Mouse (Mus musculus) embryonic facial prominence, embryonic 10.5 days (tissue): Measurements from ENCODE around the gene Fshr. TPM values are rescaled to one million over a fixed set of nuclear protein-coding genes. Genes with fewer than 3 reads are reported as not detected.
A peak's percentile ranks its signal among the peaks of the same experiment; 100 is the strongest.

Source experiments
- DNase-seq: peaks from one replicate; pipeline ENCODE4 v3.0.0-alpha.2; 2017; ENCODE audit warnings: low spot score
- H3K27ac ChIP-seq: fragments of 300-500 bp; sonication (generic); replicated peaks from 2 replicates; pipeline ENCODE4 v1.5.1; 2016; ENCODE audit warnings: mild to moderate bottlenecking
- H3K27me3 ChIP-seq: fragments of 300-500 bp; sonication (generic); replicated peaks from 2 replicates; pipeline ENCODE4 v1.6.1; 2016; ENCODE audit warnings: low read depth, mild to moderate bottlenecking; ENCODE audit not compliant: poor library complexity, severe bottlenecking
- H3K36me3 ChIP-seq: fragments of 300-500 bp; sonication (generic); replicated peaks from 2 replicates; pipeline ENCODE4 v1.6.1; 2016; ENCODE audit warnings: mild to moderate bottlenecking, moderate library complexity
- H3K4me1 ChIP-seq: fragments of 300-500 bp; sonication (generic); 2 replicates; pipeline ENCODE4 v1.6.1; 2016
- H3K4me3 ChIP-seq: fragments of 300-500 bp; sonication (generic); 2 replicates; pipeline ENCODE4 v1.5.1; 2016; ENCODE audit warnings: mild to moderate bottlenecking, moderate library complexity
- H3K9me3 ChIP-seq: fragments of 300-500 bp; sonication (generic); 2 replicates; pipeline ENCODE4 v1.6.1; 2016; ENCODE audit warnings: mild to moderate bottlenecking
- WGBS: fragments of 180-500 bp; shearing (Covaris S2); methylation state at CpG from one replicate; pipeline ENCODE4 v1.1.7; 2016; 5-methylcytosine and 5-hydroxymethylcytosine counted together
- polyA plus RNA-seq: library from polyadenylated mRNA; unstranded; fragments of >200 nt; fragmentation: Nextera tagmentation; extraction: Ambion mirVana; gene quantifications from 2 replicates; pipeline ENCODE4 v1.2.1, GENCODE M21; 2016

The Fshr gene
- polyA plus RNA-seq, 1 experiment from 2014 or later, result not detected

DNA sequence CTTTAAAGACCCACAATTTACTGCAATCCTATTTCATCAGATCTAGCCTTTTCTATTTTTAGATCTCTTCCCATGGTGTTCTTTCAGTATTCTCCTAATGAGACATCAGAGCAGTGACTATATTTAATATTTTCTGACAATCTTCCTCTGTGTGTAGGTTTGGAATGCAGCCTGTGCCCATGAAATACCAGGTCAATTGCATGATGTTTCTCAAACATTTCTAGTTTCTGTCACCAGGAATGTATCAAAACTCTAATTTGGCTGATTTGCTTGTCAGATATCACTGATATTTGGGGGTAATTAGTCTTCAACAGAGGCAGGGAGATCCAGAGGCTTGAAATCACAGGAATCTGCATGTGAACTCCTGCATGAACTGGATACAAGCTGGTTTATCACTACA lies 186.8 kb downstream of the Fshr start:
- Histone ChIP-seq H3K36me3 (no peaks in the 10 kb centered on the region), H3K27me3 (no peaks in the 10 kb centered on the region), H3K4me3 (no peak overlapping the region), H3K27ac (no peak overlapping the region), H3K9me3 (no peaks in the 10 kb centered on the region), H3K4me1 (no peaks in the 10 kb centered on the region)
- DNase-seq, result no peak

DNA sequence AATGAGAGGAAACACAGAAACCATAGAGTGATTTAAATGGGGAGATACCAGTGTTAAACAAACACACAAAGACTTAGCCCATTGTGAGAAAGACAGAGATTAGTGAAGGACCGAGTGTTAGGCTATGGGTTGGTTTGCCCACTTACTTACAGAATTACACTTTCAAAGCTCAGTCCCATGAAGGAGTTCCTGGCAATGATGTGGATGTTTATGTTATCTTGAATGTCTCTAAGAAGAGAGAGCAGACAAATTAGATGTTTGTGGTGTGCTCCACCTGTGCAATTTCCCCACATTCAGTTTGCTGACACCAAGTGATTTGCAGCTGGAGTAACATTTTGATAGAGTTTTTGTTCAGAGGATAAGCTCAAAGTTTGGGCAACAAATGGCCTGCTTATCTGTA lies 191.4 kb downstream of the Fshr start:
- H3K27me3 ChIP-seq, result no peaks in the 10 kb centered on the region
- no peaks in the 10 kb centered on the region for H3K36me3 ChIP-seq
- no peak for DNase-seq
- no peak overlapping the region for H3K4me3 ChIP-seq
- H3K27ac ChIP-seq, result no peak overlapping the region
- no peaks in the 10 kb centered on the region for H3K4me1 ChIP-seq
- no peaks in the 10 kb centered on the region for H3K9me3 ChIP-seq
- 82% methylated on average over 1 of the region's 1 CpGs for WGBS

GRCm38 (mm10) chr17:89008680-89009079 lies 191.8 kb downstream of the Fshr start:
- Histone ChIP-seq H3K9me3 (no peaks in the 10 kb centered on the region), H3K4me1 (no peaks in the 10 kb centered on the region), H3K36me3 (no peaks in the 10 kb centered on the region), H3K4me3 (no peak overlapping the region), H3K27me3 (no peaks in the 10 kb centered on the region), H3K27ac (no peak overlapping the region)
- DNase-seq, result no peak
- 82% methylated on average over 7 of the region's 7 CpGs for WGBS

- H3K4me3 ChIP-seq, result no peak overlapping the region
- WGBS, result 86% methylated on average over 5 of the region's 5 CpGs
- no peak overlapping the region for H3K27ac ChIP-seq
- DNase-seq, result no peak
- H3K27me3 ChIP-seq, result no peaks in the 10 kb centered on the region
- H3K9me3 ChIP-seq, result no peaks in the 10 kb centered on the region
- no peaks in the 10 kb centered on the region for H3K4me1 ChIP-seq
- no peaks in the 10 kb centered on the region for H3K36me3 ChIP-seq
Measured at GRCm38 (mm10) chr17:89005959-89006358, 194.5 kb downstream of the Fshr start.

- H3K27me3 ChIP-seq, result no peaks in the 10 kb centered on the region
- no peak for DNase-seq
- H3K36me3 ChIP-seq, result no peaks in the 10 kb centered on the region
Measured at GRCm38 (mm10) chr17:88999907-89000306, 200.6 kb downstream of the Fshr start.

GRCm38 (mm10) chr17:88998243-88998642 lies 202.2 kb downstream of the Fshr start:
- WGBS, result 79% methylated on average over 1 of the region's 1 CpGs
- Histone ChIP-seq H3K9me3 (no peaks in the 10 kb centered on the region), H3K4me1 (no peaks in the 10 kb centered on the region), H3K4me3 (no peak overlapping the region), H3K27me3 (no peaks in the 10 kb centered on the region), H3K36me3 (no peaks in the 10 kb centered on the region), H3K27ac (no peak overlapping the region)
- DNase-seq, result no peak

More at GRCm38 (mm10) chr17:88999907-89000306, 200.6 kb downstream of the Fshr start:
- Histone ChIP-seq H3K4me1 (no peaks in the 10 kb centered on the region), H3K4me3 (no peak overlapping the region), H3K9me3 (no peaks in the 10 kb centered on the region), H3K27ac (no peak overlapping the region)

DNA sequence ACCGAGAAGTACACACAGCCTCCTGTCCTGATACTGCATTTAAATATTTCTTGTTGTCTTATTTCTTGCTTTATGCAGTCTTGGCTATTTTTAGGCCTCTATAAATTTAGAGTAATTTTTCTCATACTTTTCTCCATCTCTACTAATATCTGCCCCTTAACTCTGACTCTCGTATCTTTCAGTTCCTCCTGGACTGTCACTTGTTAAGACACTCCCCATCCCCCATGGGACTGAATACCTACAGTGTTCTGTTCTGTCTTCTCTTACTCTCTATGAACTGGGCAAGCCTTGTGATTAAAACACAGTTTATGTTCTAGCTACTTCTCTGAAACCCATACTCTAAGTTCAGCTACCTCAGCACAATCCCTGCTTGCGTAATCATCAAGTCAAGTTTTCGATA lies 209.2 kb downstream of the Fshr start:
- DNase-seq, result no peak
- Histone ChIP-seq H3K4me3 (no peak overlapping the region), H3K9me3 (no peaks in the 10 kb centered on the region), H3K36me3 (no peaks in the 10 kb centered on the region), H3K27ac (no peak overlapping the region), H3K4me1 (no peaks in the 10 kb centered on the region), H3K27me3 (no peaks in the 10 kb centered on the region)
- WGBS, result 88% methylated on average over 4 of the region's 4 CpGs

DNA sequence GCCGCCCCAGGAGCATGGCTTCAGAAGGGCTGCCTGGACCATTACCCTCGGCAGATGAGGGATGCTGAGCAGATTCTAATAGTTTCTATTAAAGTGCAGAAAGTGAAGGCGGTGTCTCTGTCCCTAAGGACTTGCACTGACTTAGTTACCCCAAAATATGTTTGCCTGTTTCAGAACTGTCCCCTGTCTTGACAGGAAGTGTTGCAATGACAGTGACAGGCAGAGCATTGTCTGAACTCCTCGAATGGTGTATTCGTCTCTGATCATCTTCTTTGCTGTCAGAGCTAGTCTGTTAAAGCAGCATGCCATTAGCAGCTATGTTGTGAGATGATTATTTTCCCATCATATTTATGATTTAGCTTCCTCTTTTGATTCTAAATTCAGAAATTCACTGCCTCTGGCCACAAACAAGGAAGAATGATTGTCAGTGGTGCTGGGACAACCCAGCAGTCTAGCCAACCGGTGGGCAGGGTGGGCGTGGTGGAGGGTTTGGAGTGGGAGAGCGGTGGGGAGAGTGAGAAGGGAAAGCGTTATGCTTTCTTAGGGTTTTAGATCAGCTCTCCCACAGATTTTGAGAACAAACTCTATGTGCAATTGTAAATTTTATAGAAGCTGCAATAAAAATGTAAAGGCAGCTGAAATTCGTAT lies 219.6 kb downstream of the Fshr start:
- Histone ChIP-seq H3K36me3 (no peaks in the 10 kb centered on the region), H3K4me1 (no peaks in the 10 kb centered on the region), H3K27ac (no peak overlapping the region), H3K27me3 (no peaks in the 10 kb centered on the region), H3K9me3 (no peaks in the 10 kb centered on the region), H3K4me3 (no peak overlapping the region)
- WGBS, result 89% methylated on average over 10 of the region's 10 CpGs
- no peak for DNase-seq

DNA sequence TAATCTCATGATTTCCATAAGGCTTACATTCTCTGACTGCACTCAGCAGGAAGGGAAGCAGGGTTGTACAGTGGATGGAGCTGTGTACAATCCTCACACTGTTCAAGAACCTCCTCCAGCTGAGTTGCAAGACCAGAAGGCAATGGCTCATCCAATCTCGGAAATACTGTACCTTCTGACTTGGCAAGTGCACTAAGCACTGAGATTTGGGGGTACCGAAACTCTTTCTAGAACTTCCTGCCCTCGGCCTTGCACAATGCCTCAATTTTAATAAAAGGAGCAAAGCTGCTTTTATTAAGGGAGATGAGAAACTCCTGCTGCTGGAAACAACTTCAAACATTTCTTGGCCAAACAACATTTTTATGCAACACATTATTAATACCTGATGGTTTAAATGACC lies 225.9 kb downstream of the Fshr start:
- no peaks in the 10 kb centered on the region for H3K4me1 ChIP-seq
- H3K4me3 ChIP-seq, result no peak overlapping the region
- no peak overlapping the region for H3K27ac ChIP-seq
- no peak for DNase-seq
- H3K9me3 ChIP-seq, result no peaks in the 10 kb centered on the region
- 89% methylated on average over 3 of the region's 3 CpGs for WGBS
- H3K27me3 ChIP-seq, result no peaks in the 10 kb centered on the region
- no peaks in the 10 kb centered on the region for H3K36me3 ChIP-seq

DNA sequence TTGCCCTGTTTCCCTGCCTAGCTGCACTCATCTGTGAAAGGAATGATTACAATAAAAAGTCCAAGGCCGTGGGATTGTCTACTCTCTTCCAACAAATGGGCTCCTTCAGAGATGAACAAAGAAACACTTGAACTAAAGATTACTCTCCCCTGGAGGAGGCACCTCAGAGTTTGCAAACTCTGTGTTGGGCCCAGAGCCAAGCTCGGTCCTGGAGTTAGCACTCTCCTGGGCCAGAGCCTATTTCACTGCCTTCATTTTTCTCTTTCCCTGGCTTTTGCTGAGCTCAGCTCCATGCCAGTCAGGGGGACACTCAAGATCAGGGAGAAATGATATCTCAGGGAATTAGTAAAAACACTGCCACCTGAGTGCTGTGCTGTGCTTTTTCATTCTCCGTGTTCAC lies 234.4 kb downstream of the Fshr start:
- Histone ChIP-seq H3K4me3 (no peak overlapping the region), H3K36me3 (no peaks in the 10 kb centered on the region), H3K9me3 (no peaks in the 10 kb centered on the region), H3K4me1 (no peaks in the 10 kb centered on the region), H3K27ac (no peak overlapping the region), H3K27me3 (no peaks in the 10 kb centered on the region)
- no peak for DNase-seq
- WGBS, result 74% methylated on average over 3 of the region's 3 CpGs

DNA sequence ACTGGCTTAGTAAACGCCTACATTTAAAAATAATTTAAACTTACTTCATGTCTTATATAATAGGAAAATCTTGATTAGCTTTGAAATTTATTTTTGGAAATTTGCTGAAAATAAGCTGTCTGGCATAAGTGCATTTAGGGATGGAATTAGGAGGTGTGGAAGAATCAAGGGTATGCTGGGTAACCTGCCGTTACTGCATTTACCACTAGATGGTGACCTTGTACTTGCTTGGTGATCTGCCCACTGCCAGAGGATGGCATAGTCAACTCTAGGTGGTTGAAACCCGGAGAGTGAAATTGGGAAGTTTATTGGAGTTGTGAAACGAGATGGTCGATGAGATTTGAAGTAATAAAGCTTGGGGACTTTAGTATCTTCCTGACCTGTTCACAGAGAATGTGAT lies 246.5 kb downstream of the Fshr start:
- Histone ChIP-seq H3K4me1 (0 out of 2 replicates have a peak, but pooled peaks cover 3% of the 10 kb centered on the region), H3K4me3 (no peak overlapping the region), H3K27ac (no peak overlapping the region), H3K36me3 (no peaks in the 10 kb centered on the region), H3K27me3 (no peaks in the 10 kb centered on the region), H3K9me3 (no peaks in the 10 kb centered on the region)
- DNase-seq, result peak; percentile 29
- 52% methylated on average over 5 of the region's 5 CpGs for whole genome bisulfite sequencing

GRCm38 (mm10) chr17:88938153-88938681 lies 262.3 kb downstream of the Fshr start:
- DNase-seq, result peak; percentile 19
- Histone ChIP-seq H3K27ac (no peak overlapping the region), H3K36me3 (no peaks in the 10 kb centered on the region), H3K4me1 (peaks cover 21% of the 10 kb centered on the region), H3K27me3 (no peaks in the 10 kb centered on the region), H3K9me3 (no peaks in the 10 kb centered on the region), H3K4me3 (no peak overlapping the region)
- WGBS, result 27% methylated on average over 4 of the region's 4 CpGs

DNA sequence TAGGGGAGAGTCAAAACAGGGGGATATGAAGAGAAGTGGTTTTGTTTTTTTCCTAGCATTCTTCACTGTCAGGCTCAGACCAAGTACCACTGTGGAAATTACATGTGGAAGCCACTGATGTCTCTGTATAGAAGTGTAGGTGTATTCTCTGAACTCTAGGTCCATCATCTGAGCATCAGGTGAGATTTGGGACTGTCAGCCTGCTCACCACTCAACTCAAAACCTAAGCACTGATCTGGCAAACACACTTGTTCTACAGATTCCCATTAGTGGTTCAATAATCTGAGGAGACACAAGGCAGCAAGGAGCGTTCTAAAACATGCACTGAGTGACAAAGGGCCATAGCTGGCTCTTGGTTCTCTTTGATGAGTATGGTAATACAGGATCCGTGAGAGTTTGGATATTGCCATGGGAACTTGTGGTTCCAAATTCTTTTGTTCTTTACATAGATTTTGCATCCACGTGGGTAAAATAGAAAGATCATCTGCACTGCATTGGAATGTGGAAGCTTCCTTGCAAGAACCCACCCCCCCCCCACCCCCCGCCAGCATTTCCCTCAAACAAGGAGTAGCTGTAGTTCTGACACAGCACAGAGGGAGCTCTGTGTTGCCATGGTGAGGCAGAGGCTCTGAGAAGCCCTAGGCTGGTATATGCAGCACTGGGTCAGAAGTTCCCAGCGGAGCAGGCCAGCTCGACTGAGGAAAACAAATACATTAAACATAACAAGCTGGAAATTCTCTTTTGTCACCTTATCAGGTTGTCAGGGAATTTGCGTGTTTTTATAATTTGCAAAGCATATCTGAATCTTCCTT lies 262.9 kb downstream of the Fshr start:
- H3K27me3 ChIP-seq, result no peaks in the 10 kb centered on the region

More for the DNA sequence above, 262.9 kb downstream of the Fshr start:
- peaks cover 21% of the 10 kb centered on the region for H3K4me1 ChIP-seq
- H3K36me3 ChIP-seq, result no peaks in the 10 kb centered on the region
- 26% methylated on average over 7 of the region's 7 CpGs for WGBS
- peak overlapping the region; percentile 14; the same call in 1 of the 2 replicates for H3K27ac ChIP-seq
- no peak overlapping the region for H3K4me3 ChIP-seq
- no peaks in the 10 kb centered on the region for H3K9me3 ChIP-seq
- DNase-seq, result peak; percentile 54
